8 mouse cellular contexts compared by ENCODE assay signal in genomic region chr2:121456692-121457642, GRCm38 (mm10). TPM values are rescaled to one million over a fixed set of nuclear protein-coding genes. Genes with fewer than 3 reads are reported as not detected.
DNase-seq lines count a peak whose midpoint lies in the region; ATAC-seq and TF ChIP-seq lines count a peak whose summit lies in the region.

Serinc4 (minus strand) TSS chr2:121456781.

- H3K9ac ChIP-seq in forebrain, embryonic 16.5 days (replicated peaks; ENCODE audit: low read depth, low read length): peak within 1 kb of the TSS; percentile 68
- peak within 1 kb of the TSS; percentile 82 for H3K9ac ChIP-seq in lung, embryonic 14.5 days

- H3K27ac ChIP-seq in cerebellum, adult 2 months (ENCODE audit: insufficient read depth, low read length): peak within 1 kb of the TSS; percentile 60
- peak within 1 kb of the TSS; percentile 54 for H3K27ac ChIP-seq in forebrain, embryonic 16.5 days (ENCODE audit: low read length)
- peak within 1 kb of the TSS; percentile 83 for H3K27ac ChIP-seq in layer of hippocampus, adult 2 months
- peak within 1 kb of the TSS; percentile 81 for H3K27ac ChIP-seq in lung, embryonic 14.5 days (ENCODE audit: low read depth)

- H3K9me3 ChIP-seq in forebrain, embryonic 16.5 days (ENCODE audit: control insufficient read depth, low read length): no peaks in the 10 kb centered on the region
- no peaks in the 10 kb centered on the region for H3K9me3 ChIP-seq in lung, embryonic 14.5 days (ENCODE audit: low read depth, low read length)

- TF ChIP-seq POLR2A in cerebellum, adult 2 months (IDR thresholded peaks at IDR 0.05; ENCODE audit: borderline replicate concordance, insufficient read depth, low read length): peak; percentile 71; the same call in 1 of the 2 replicates

- peaks cover 8% of the 10 kb centered on the region; the same call in 1 of the 2 replicates for H3K36me3 ChIP-seq in forebrain, embryonic 16.5 days (ENCODE audit: control insufficient read depth, insufficient read depth)
- H3K36me3 ChIP-seq in lung, embryonic 14.5 days (ENCODE audit: insufficient read depth): peaks cover 46% of the 10 kb centered on the region

- H3K4me3 ChIP-seq in cerebellum, adult 2 months (replicated peaks; ENCODE audit: insufficient read depth, low read depth, low read length): peak within 1 kb of the TSS; percentile 99
- H3K4me3 ChIP-seq in forebrain, embryonic 16.5 days (replicated peaks; ENCODE audit: low read length): peak within 1 kb of the TSS; percentile 71
- peak within 1 kb of the TSS; percentile 87 for H3K4me3 ChIP-seq in layer of hippocampus, adult 2 months
- H3K4me3 ChIP-seq in lung, embryonic 14.5 days (ENCODE audit: low read depth, low read length): peak within 1 kb of the TSS; percentile 78

- peak within 1 kb of the TSS; percentile 72 for H3K4me2 ChIP-seq in forebrain, embryonic 16.5 days (ENCODE audit: low read length)
- peak within 1 kb of the TSS; percentile 77 for H3K4me2 ChIP-seq in lung, embryonic 14.5 days

- 4% methylated on average over 41 of the region's 41 CpGs for WGBS in cerebellum, adult 2 months
- WGBS in forebrain, embryonic 16.5 days: 4% methylated on average over 41 of the region's 41 CpGs
- 3% methylated on average over 41 of the region's 41 CpGs for WGBS in lung, embryonic 14.5 days

- H3K27me3 ChIP-seq in cerebellum, adult 2 months (ENCODE audit: control insufficient read depth, insufficient read depth, low read length): no peaks in the 10 kb centered on the region
- H3K27me3 ChIP-seq in forebrain, embryonic 16.5 days (replicated peaks; ENCODE audit: control insufficient read depth, insufficient read depth, low read length): no peaks in the 10 kb centered on the region
- H3K27me3 ChIP-seq in lung, embryonic 14.5 days (ENCODE audit: insufficient read depth, low read length): no peaks in the 10 kb centered on the region

- peak; percentile 96 for ATAC-seq in forebrain, embryonic 16.5 days
- ATAC-seq in lung, embryonic 14.5 days (ENCODE audit: insufficient read depth): peak; percentile 91
- ATAC-seq in neutrophil, adult 5-6 weeks (ENCODE audit: extremely low read depth, insufficient number of reproducible peaks, low FRiP score, poor library complexity, severe bottlenecking): peak; percentile 98

- intact Hi-C loops in heart, postnatal 36 days (cut with DNase I): no loop called here

- H3K4me1 ChIP-seq in cerebellum, adult 2 months (ENCODE audit: control insufficient read depth, insufficient read depth, low read length): no peaks in the 10 kb centered on the region; the same call in 1 of the 2 replicates
- peaks cover 11% of the 10 kb centered on the region for H3K4me1 ChIP-seq in forebrain, embryonic 16.5 days (replicated peaks; ENCODE audit: control insufficient read depth, insufficient read depth, low read length)
- H3K4me1 ChIP-seq in lung, embryonic 14.5 days (ENCODE audit: insufficient read depth): no peaks in the 10 kb centered on the region; the same call in 1 of the 2 replicates

- peak; percentile 86 for DNase-seq in MEL-GATA-1-ER (ENCODE audit: extremely low read depth, low read depth)
- DNase-seq in cerebellum, adult 2 months: peak; percentile 78 to 81
- peak; percentile 77 to 83 for DNase-seq in heart, postnatal 36 days
- DNase-seq in layer of hippocampus, adult 2 months (ENCODE audit: low spot score in 2 of 2): peak; percentile 80 to 83
- DNase-seq in lung, embryonic 14.5 days: peak; percentile 92
- peak; percentile 85 for DNase-seq in testis, postnatal 14 days (ENCODE audit: low spot score)

- TF ChIP-seq CTCF in cerebellum, adult 2 months (IDR thresholded peaks at IDR 0.05; ENCODE audit: borderline replicate concordance, insufficient read depth, low read depth, low read length): no peak
- no peak for TF ChIP-seq CTCF in layer of hippocampus, adult 2 months (conservative IDR thresholded peaks at IDR 0.05)
- no peak for TF ChIP-seq CTCF in lung, embryonic 14.5 days (IDR thresholded peaks at IDR 0.05; ENCODE audit: low read depth)

RNA-seq across cellular contexts. Expression of gene Serinc4, which starts in this region (rescaled TPM):
- 0.46 and 0.57 TPM in 2 replicates for polyA plus RNA-seq in cerebellum, adult 2 months (2012; rRNA removed)
- polyA plus RNA-seq in forebrain, embryonic 16.5 days (2015; fragmentation: Nextera tagmentation; extraction: Ambion mirVana): 1.6 and 1.7 TPM in 2 replicates
- total RNA-seq in heart, postnatal 36 days (2021): not detected
- under 1 TPM; 0.47 to 0.82 TPM for total RNA-seq in layer of hippocampus, adult 2 months (2021)
- 0.47 TPM in 1 of 2 replicates, not detected in the other for polyA plus RNA-seq in lung, embryonic 14.5 days (2014; fragmentation: Nextera tagmentation; extraction: Ambion mirVana)
- total RNA-seq in neutrophil, adult 5-6 weeks (2017): 2.0 and 4.2 TPM in 2 replicates

Comparison
In these comparisons a context has a peak if more than half of its experiments do, and no peak if none do; other contexts are left out.
1. Peak in every context shown above with its lines: DNase-seq, ATAC-seq, H3K4me3 ChIP-seq and H3K27ac ChIP-seq.
2. Peak in DNase-seq, H3K4me3 ChIP-seq and H3K27ac ChIP-seq in cerebellum, adult 2 months; RNA of the gene not detected or under 1 TPM.
3. Peak in DNase-seq in heart, postnatal 36 days; RNA of the gene not detected or under 1 TPM.
4. Peak in DNase-seq, H3K4me3 ChIP-seq and H3K27ac ChIP-seq in layer of hippocampus, adult 2 months; RNA of the gene not detected or under 1 TPM.
5. Peak in DNase-seq, ATAC-seq, H3K4me3 ChIP-seq, H3K27ac ChIP-seq, H3K9ac ChIP-seq and H3K4me2 ChIP-seq in lung, embryonic 14.5 days; RNA of the gene not detected or under 1 TPM.